Mouse (Mus musculus): ENCODE results near the gene Rnf111. TPM values are rescaled to one million over a fixed set of nuclear protein-coding genes. Genes with fewer than 3 reads are reported as not detected.

Gene Rnf111
- polyA plus RNA-seq, 1 experiment from 2014 or later: 21.6 TPM

- Histone ChIP-seq H3K4me2 (no peak overlapping the region), H3K9ac (no peak overlapping the region), H3K27me3 (replicated peaks) (no peaks in the 10 kb centered on the region), H3K4me1 (peaks cover 3% of the 10 kb centered on the region; the same call in 1 of the 2 replicates), H3K36me3 (peaks cover 91% of the 10 kb centered on the region), H3K27ac (replicated peaks) (no peak overlapping the region), H3K4me3 (no peak overlapping the region), H3K9me3 (no peaks in the 10 kb centered on the region)
- WGBS: 77% methylated on average over 4 of the region's 4 CpGs
- no peak for ATAC-seq (ENCODE audit: extremely low read depth, insufficient number of reproducible peaks, low FRiP score, low TSS enrichment)
Observed at GRCm38 (mm10) chr9:70439959-70440358, 63.6 kb downstream of the Rnf111 start.

DNA sequence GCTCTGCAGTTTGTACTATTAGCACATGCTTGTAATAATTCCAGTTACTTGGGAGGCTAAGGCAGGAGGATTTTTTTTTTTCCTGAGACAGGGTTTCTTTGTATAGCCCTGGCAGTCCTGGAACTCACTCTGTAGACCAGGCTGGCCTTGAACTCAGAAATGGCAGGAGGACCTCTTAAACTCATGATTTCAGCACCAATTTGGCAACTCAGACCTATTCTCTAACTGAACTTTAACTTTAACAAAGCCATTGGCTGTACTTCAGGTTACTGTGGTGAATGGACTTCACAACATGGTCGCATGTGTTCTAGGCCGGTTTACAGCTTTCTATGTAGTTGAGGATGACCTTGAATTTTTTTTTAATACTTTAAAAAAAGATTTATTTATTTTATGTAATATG, 80.9 kb downstream of the Rnf111 start:
- no peak overlapping the region for H3K4me3 ChIP-seq
- H3K27ac ChIP-seq (replicated peaks): no peak overlapping the region
- no peaks in the 10 kb centered on the region for H3K27me3 ChIP-seq (replicated peaks)
- peaks cover 52% of the 10 kb centered on the region for H3K36me3 ChIP-seq
- H3K4me2 ChIP-seq: no peak overlapping the region
- no peaks in the 10 kb centered on the region for H3K9me3 ChIP-seq
- no peak overlapping the region for H3K9ac ChIP-seq
- WGBS: 94% methylated on average over 2 of the region's 2 CpGs
- peaks cover 22% of the 10 kb centered on the region for H3K4me1 ChIP-seq
- ATAC-seq (ENCODE audit: extremely low read depth, insufficient number of reproducible peaks, low FRiP score, low TSS enrichment): no peak

DNA sequence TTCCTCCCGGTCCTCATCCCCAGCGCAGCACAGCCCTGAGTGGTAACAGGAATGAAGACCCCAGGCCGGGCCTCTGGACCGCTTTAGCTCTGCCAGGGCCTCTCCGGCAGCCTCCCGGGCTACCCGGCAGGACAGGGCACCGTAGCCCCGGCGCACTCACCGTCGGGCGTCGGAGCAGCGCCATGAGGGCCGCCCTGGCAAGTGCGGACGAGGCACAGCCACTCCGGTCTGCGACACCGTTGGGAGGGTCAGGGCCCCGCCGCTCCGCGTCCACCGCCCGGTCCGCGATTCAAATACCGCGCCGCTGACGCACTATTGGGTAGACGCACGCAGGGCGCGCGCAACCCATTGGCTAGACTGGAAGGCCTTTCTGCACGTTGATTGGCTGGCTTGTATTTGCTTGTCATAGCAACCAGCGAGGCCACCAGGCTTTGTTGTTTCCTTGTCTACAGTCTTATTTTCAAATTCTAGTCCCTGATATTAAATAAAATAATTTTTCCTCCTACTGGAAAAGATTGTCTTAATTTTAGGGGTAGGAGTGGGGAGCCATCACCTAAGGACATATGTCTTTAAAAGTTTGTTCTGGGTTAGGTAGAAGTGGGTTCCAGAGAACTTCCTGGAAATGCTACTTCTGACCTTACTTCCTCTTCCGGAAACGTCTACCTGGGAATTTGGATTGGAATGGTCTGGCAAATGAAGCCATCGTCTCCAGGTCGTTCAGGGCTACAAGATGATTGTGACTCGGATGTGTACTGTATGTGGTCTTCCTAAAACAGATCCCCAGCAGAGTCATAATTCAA, 82.1 kb downstream of the Rnf111 start, which contains the start of gene Ccnb2:
Gene Ccnb2, minus strand, starts transcription at position 291 of the 800 bp plus-strand sequence.
- Histone ChIP-seq H3K4me3 (peak within 1 kb of the TSS; percentile 82), H3K36me3 (peaks cover 52% of the 10 kb centered on the region), H3K4me1 (peaks cover 22% of the 10 kb centered on the region), H3K4me2 (peak within 1 kb of the TSS; percentile 93), H3K9ac (peak within 1 kb of the TSS; percentile 92), H3K27ac (replicated peaks) (peak within 1 kb of the TSS; percentile 65), H3K27me3 (replicated peaks) (no peaks in the 10 kb centered on the region), H3K9me3 (no peaks in the 10 kb centered on the region)
- peak; percentile 91; the same call in 1 of the 2 replicates for ATAC-seq (ENCODE audit: extremely low read depth, insufficient number of reproducible peaks, low FRiP score, low TSS enrichment)
- 2% methylated on average over 39 of the region's 45 CpGs for WGBS

GRCm38 (mm10) chr9:70416412-70416811, 87.1 kb downstream of the Rnf111 start:
- 75% methylated on average over 3 of the region's 3 CpGs for WGBS
- H3K4me1 ChIP-seq: peaks cover 19% of the 10 kb centered on the region
- no peak overlapping the region for H3K27ac ChIP-seq (replicated peaks)
- H3K9me3 ChIP-seq: no peaks in the 10 kb centered on the region
- no peak overlapping the region for H3K4me3 ChIP-seq
- H3K9ac ChIP-seq: no peak overlapping the region
- no peak overlapping the region for H3K4me2 ChIP-seq
- peaks cover 78% of the 10 kb centered on the region for H3K36me3 ChIP-seq
- no peak for ATAC-seq (ENCODE audit: extremely low read depth, insufficient number of reproducible peaks, low FRiP score, low TSS enrichment)
- no peaks in the 10 kb centered on the region for H3K27me3 ChIP-seq (replicated peaks)

DNA sequence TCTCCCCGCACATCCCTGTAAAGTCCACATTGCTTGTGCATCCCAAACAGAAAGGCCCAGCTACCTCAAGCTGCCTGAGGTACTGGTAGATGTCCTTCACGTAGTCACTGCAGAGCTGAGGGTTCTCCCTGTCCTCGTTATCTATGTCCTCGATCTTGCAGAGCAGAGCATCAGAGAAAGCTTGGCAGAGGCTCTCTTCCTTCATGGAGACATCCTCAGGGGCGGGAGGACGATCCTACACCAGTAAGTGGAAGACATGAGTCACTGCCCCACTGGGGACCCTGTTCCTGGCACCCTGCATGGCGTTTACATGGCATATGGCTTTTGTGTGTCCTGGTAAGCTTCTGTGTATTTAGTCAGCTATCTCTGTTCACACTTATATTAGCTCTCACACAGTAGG, 90.5 kb downstream of the Rnf111 start:
- no peaks in the 10 kb centered on the region for H3K4me1 ChIP-seq
- H3K4me3 ChIP-seq: no peak overlapping the region
- H3K9ac ChIP-seq: no peak overlapping the region
- no peak for ATAC-seq (ENCODE audit: extremely low read depth, insufficient number of reproducible peaks, low FRiP score, low TSS enrichment)
- H3K36me3 ChIP-seq: peaks cover 99% of the 10 kb centered on the region
- H3K4me2 ChIP-seq: no peak overlapping the region
- no peaks in the 10 kb centered on the region for H3K9me3 ChIP-seq
- no peaks in the 10 kb centered on the region for H3K27me3 ChIP-seq (replicated peaks)
- 88% methylated on average over 7 of the region's 7 CpGs for WGBS
- no peak overlapping the region for H3K27ac ChIP-seq (replicated peaks)

DNA sequence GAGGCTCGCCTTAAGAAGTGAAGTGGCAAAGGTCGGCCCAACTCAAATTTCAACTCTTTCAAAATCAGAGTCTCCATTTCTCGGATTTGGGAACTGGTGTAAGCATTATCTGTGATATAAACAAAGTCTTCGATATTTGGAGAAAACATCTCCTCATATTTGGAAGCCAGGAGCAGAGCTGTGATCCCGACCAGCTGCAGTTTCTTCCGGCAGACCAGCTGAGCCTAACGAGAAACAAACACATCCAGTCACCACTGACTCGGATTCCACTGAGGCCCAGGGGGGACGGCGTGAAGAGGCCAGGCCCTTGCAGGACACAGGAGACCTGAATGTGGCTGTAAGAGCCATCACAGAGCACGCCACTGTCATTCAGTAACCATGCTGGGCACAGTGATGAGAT, 92.9 kb downstream of the Rnf111 start:
- H3K9me3 ChIP-seq: no peaks in the 10 kb centered on the region
- no peak for ATAC-seq (ENCODE audit: extremely low read depth, insufficient number of reproducible peaks, low FRiP score, low TSS enrichment)
- H3K9ac ChIP-seq: no peak overlapping the region
- 76% methylated on average over 11 of the region's 11 CpGs for WGBS
- no peaks in the 10 kb centered on the region for H3K4me1 ChIP-seq
- no peaks in the 10 kb centered on the region for H3K27me3 ChIP-seq (replicated peaks)
- H3K4me3 ChIP-seq: no peak overlapping the region
- no peak overlapping the region for H3K4me2 ChIP-seq
- H3K27ac ChIP-seq (replicated peaks): no peak overlapping the region
- peaks cover 99% of the 10 kb centered on the region for H3K36me3 ChIP-seq

DNA sequence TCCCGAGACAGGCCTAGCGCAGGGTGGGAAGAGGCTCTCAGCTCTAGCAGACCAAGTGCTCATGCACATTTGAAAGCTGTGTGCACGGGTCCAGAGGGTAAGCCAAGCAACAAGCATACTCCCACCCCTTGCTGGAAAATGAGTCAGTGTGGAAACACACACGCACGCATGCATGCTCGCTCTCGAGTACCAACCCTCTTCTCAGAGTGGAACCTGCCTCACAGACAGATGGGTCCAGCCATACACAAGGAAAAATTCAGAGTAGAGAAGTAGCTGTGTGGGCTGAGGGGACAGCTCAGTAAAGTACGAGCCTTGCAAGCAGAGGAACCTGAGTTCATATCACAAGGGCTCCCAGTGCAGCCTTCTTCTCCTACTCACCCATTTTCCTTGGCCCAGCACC, 93.8 kb downstream of the Rnf111 start:
- ATAC-seq (ENCODE audit: extremely low read depth, insufficient number of reproducible peaks, low FRiP score, low TSS enrichment): no peak
- Histone ChIP-seq H3K9me3 (no peaks in the 10 kb centered on the region), H3K4me2 (no peak overlapping the region), H3K9ac (no peak overlapping the region), H3K27me3 (replicated peaks) (no peaks in the 10 kb centered on the region), H3K27ac (replicated peaks) (no peak overlapping the region), H3K4me3 (no peak overlapping the region), H3K36me3 (peaks cover 89% of the 10 kb centered on the region), H3K4me1 (no peaks in the 10 kb centered on the region)
- WGBS: 91% methylated on average over 8 of the region's 8 CpGs

GRCm38 (mm10) chr9:70408791-70409190, 94.7 kb downstream of the Rnf111 start:
- Histone ChIP-seq H3K36me3 (peaks cover 80% of the 10 kb centered on the region), H3K9me3 (no peaks in the 10 kb centered on the region), H3K9ac (no peak overlapping the region), H3K4me3 (no peak overlapping the region), H3K27ac (replicated peaks) (no peak overlapping the region), H3K4me2 (no peak overlapping the region), H3K27me3 (replicated peaks) (no peaks in the 10 kb centered on the region), H3K4me1 (no peaks in the 10 kb centered on the region)
- no peak for ATAC-seq (ENCODE audit: extremely low read depth, insufficient number of reproducible peaks, low FRiP score, low TSS enrichment)
- 83% methylated on average over 3 of the region's 3 CpGs for WGBS

- H3K4me3 ChIP-seq: no peak overlapping the region
- H3K9me3 ChIP-seq: no peaks in the 10 kb centered on the region
- no peak for ATAC-seq (ENCODE audit: extremely low read depth, insufficient number of reproducible peaks, low FRiP score, low TSS enrichment)
- no peak overlapping the region for H3K9ac ChIP-seq
- H3K27me3 ChIP-seq (replicated peaks): no peaks in the 10 kb centered on the region
- no peak overlapping the region for H3K27ac ChIP-seq (replicated peaks)
- no peak overlapping the region for H3K4me2 ChIP-seq
- WGBS: 80% methylated on average over 3 of the region's 3 CpGs
- H3K36me3 ChIP-seq: peaks cover 60% of the 10 kb centered on the region
- H3K4me1 ChIP-seq: no peaks in the 10 kb centered on the region
Observed at GRCm38 (mm10) chr9:70406596-70406995, 96.9 kb downstream of the Rnf111 start.

DNA sequence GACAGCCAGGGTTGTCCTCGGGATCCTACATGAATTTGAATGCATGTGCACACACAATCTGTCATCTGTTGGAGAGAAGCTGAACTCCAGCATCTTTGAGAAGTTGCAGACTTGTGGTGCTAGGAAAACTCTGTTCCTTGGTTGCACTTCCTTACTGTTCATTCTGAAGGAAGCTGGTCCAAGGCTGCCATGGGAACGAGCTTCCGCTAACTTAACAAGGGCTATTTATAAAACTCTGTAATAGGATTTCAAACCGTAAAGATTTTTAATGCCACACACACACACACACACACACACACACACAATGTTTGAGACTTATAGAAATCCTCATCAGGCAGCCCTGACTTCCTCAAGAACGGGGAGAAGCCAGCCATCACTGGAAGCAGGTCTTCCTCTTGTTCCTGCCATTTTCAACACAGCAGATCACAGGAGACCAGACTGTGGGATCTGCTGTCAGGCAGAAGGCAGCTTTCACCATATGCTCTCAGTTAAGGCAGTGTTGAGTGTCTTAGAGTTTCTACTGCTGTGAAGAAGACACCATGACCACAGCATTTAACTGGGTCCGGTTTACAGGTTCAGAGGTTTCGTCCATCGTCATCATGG, 101.5 kb downstream of the Rnf111 start:
- H3K36me3 ChIP-seq: peaks cover 44% of the 10 kb centered on the region
- no peak overlapping the region for H3K4me3 ChIP-seq
- 87% methylated on average over 8 of the region's 8 CpGs for WGBS
- no peaks in the 10 kb centered on the region for H3K9me3 ChIP-seq
- H3K4me1 ChIP-seq: no peaks in the 10 kb centered on the region
- H3K27ac ChIP-seq (replicated peaks): no peak overlapping the region
- no peak for ATAC-seq (ENCODE audit: extremely low read depth, insufficient number of reproducible peaks, low FRiP score, low TSS enrichment)
- H3K27me3 ChIP-seq (replicated peaks): no peaks in the 10 kb centered on the region
- H3K4me2 ChIP-seq: no peak overlapping the region
- no peak overlapping the region for H3K9ac ChIP-seq

DNA sequence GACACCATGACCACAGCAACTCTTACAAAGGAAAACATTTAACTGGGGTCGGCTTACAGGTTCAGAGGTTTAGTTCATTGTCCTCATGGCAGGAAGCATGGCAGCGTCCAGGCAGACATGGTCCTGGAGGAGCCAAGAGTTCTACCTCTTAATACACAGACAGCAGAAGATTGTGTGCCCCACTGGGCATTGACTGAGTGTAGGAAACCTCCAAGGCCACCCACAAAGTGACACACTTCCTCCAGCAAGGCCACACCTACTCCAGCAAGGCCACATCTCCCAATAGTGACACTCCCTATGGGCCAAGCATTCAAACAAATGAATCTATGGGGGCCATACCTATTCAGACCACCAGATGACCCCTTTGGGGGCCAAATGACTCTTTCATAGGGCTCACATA, 107.4 kb downstream of the Rnf111 start:
- Histone ChIP-seq H3K4me3 (no peak overlapping the region), H3K4me2 (no peak overlapping the region), H3K36me3 (peaks cover 44% of the 10 kb centered on the region), H3K4me1 (0 out of 2 replicates have a peak, but pooled peaks cover 5% of the 10 kb centered on the region), H3K9me3 (no peaks in the 10 kb centered on the region), H3K27me3 (replicated peaks) (no peaks in the 10 kb centered on the region), H3K9ac (no peak overlapping the region), H3K27ac (replicated peaks) (no peak overlapping the region)
- WGBS: 87% methylated on average over 2 of the region's 2 CpGs
- ATAC-seq (ENCODE audit: extremely low read depth, insufficient number of reproducible peaks, low FRiP score, low TSS enrichment): no peak

- no peaks in the 10 kb centered on the region for H3K9me3 ChIP-seq
- peaks cover 41% of the 10 kb centered on the region for H3K36me3 ChIP-seq
- H3K27me3 ChIP-seq (replicated peaks): no peaks in the 10 kb centered on the region
- 0 out of 2 replicates have a peak, but pooled peaks cover 5% of the 10 kb centered on the region for H3K4me1 ChIP-seq
- WGBS: 81% methylated on average over 12 of the region's 12 CpGs
- H3K27ac ChIP-seq (replicated peaks): no peak overlapping the region
- H3K4me2 ChIP-seq: no peak overlapping the region
- no peak overlapping the region for H3K9ac ChIP-seq
- H3K4me3 ChIP-seq: no peak overlapping the region
- ATAC-seq (ENCODE audit: extremely low read depth, insufficient number of reproducible peaks, low FRiP score, low TSS enrichment): no peak
Observed at GRCm38 (mm10) chr9:70395617-70396016, 107.9 kb downstream of the Rnf111 start.
